ENCODE assay signal across 24 mouse cellular contexts in genomic region chr1:182052385-182052784, GRCm38 (mm10). TPM values are rescaled to one million over a fixed set of nuclear protein-coding genes. Genes with fewer than 3 reads are reported as not detected.
A peak's percentile ranks its signal among the peaks of the same experiment; 100 is the strongest.
DNase-seq lines count a peak whose midpoint lies in the region; ATAC-seq and TF ChIP-seq lines count a peak whose summit lies in the region.
"Had no signal": no experiment of that assay in that cellular context is flagged by ENCODE, and none has a peak within 500 bp of the region (broad histone marks: within the 10 kb centered on the region; RNA-seq: fewer than 3 reads in every experiment).

No protein-coding gene starts in this region.

- TF ChIP-seq CTCF in heart, adult 2 months (IDR thresholded peaks at IDR 0.05), result no peak

- no peak for TF ChIP-seq EP300 in heart, adult 2 months (IDR thresholded peaks at IDR 0.05; ENCODE audit: insufficient read depth, low read depth, low read length)

- H3K4me3 ChIP-seq in heart, embryonic 15.5 days, result no peak overlapping the region
- H3K4me3 ChIP-seq in heart, adult 2 months, result no peak overlapping the region
- no peak overlapping the region for H3K4me3 ChIP-seq in limb, embryonic 14.5 days (replicated peaks; ENCODE audit: low read length)
- H3K4me3 ChIP-seq in limb, embryonic 10.5 days, result no peak overlapping the region
- no peak overlapping the region for H3K4me3 ChIP-seq in embryonic facial prominence, embryonic 15.5 days (replicated peaks)
- no peak overlapping the region for H3K4me3 ChIP-seq in stomach, embryonic 16.5 days (replicated peaks; ENCODE audit: low read length)
- H3K4me3 ChIP-seq: embryonic facial prominence, embryonic 12.5 days; gastrocnemius, adult 2 months; hindbrain, embryonic 12.5 days; hindbrain, embryonic 15.5 days had no signal

- no peak for DNase-seq in heart, adult 2 months
- peak; percentile 20 for DNase-seq in limb, embryonic 14.5 days (ENCODE audit: low spot score)
- no peak for DNase-seq in limb, embryonic 10.5 days (ENCODE audit: low spot score)
- no peak for DNase-seq in right cerebral cortex, postnatal 25 days
- DNase-seq: adrenal gland, postnatal 10 days; adrenal gland, postnatal 36 days; B cell, adult 2 months; cerebellum, adult 18-20 months; cerebellum, adult 9-10 months; cerebellum, postnatal 14 days; forebrain, postnatal 0 days; gastrocnemius, adult 2 months; gastrocnemius, postnatal 14 days; heart, adult 11 months had no signal

- WGBS in heart, embryonic 15.5 days, result 55% methylated on average over 7 of the region's 7 CpGs
- 50% methylated on average over 7 of the region's 7 CpGs for WGBS in heart, adult 2 months
- WGBS in limb, embryonic 14.5 days, result 68% methylated on average over 7 of the region's 7 CpGs
- WGBS in limb, embryonic 10.5 days, result 85% methylated on average over 7 of the region's 7 CpGs
- WGBS in embryonic facial prominence, embryonic 15.5 days, result 57% methylated on average over 7 of the region's 7 CpGs
- WGBS in stomach, embryonic 16.5 days, result 58% methylated on average over 7 of the region's 7 CpGs

- H3K9ac ChIP-seq in heart, embryonic 15.5 days, result no peak overlapping the region
- no peak overlapping the region for H3K9ac ChIP-seq in heart, adult 2 months (ENCODE audit: low read depth, low read length)
- H3K9ac ChIP-seq in limb, embryonic 14.5 days (ENCODE audit: low read depth, low read length, severe bottlenecking), result no peak overlapping the region
- no peak overlapping the region for H3K9ac ChIP-seq in embryonic facial prominence, embryonic 15.5 days
- no peak overlapping the region for H3K9ac ChIP-seq in stomach, embryonic 16.5 days (ENCODE audit: low read length)
- H3K9ac ChIP-seq: embryonic facial prominence, embryonic 12.5 days; forebrain, postnatal 0 days; hindbrain, embryonic 12.5 days; hindbrain, embryonic 15.5 days had no signal

- H3K27ac ChIP-seq in heart, embryonic 15.5 days, result peak overlapping the region; percentile 17; the same call in 1 of the 2 replicates
- H3K27ac ChIP-seq in heart, adult 2 months, result no peak overlapping the region
- no peak overlapping the region for H3K27ac ChIP-seq in limb, embryonic 14.5 days (replicated peaks; ENCODE audit: low read depth, low read length)
- H3K27ac ChIP-seq in limb, embryonic 10.5 days, result no peak overlapping the region
- H3K27ac ChIP-seq in embryonic facial prominence, embryonic 15.5 days (replicated peaks), result peak overlapping the region; percentile 75
- 0 out of 2 replicates have a peak overlapping the region, but pooled peaks have one; percentile 37 for H3K27ac ChIP-seq in stomach, embryonic 16.5 days (ENCODE audit: low read length)
- H3K27ac ChIP-seq: hindbrain, embryonic 15.5 days had no signal

- no peak overlapping the region for H3K4me2 ChIP-seq in heart, embryonic 15.5 days
- H3K4me2 ChIP-seq in limb, embryonic 14.5 days (replicated peaks; ENCODE audit: low read depth, low read length, severe bottlenecking), result no peak overlapping the region
- no peak overlapping the region for H3K4me2 ChIP-seq in embryonic facial prominence, embryonic 15.5 days (replicated peaks)
- peak overlapping the region; percentile 7; the same call in 1 of the 2 replicates for H3K4me2 ChIP-seq in stomach, embryonic 16.5 days (ENCODE audit: low read depth, low read length)
- H3K4me2 ChIP-seq: embryonic facial prominence, embryonic 12.5 days; heart, embryonic 11.5 days; hindbrain, embryonic 12.5 days; hindbrain, embryonic 15.5 days had no signal

- no peaks in the 10 kb centered on the region for H3K9me3 ChIP-seq in heart, embryonic 15.5 days (replicated peaks)
- H3K9me3 ChIP-seq in limb, embryonic 14.5 days (ENCODE audit: control insufficient read depth, low read length), result no peaks in the 10 kb centered on the region
- no peaks in the 10 kb centered on the region for H3K9me3 ChIP-seq in limb, embryonic 10.5 days (replicated peaks)
- H3K9me3 ChIP-seq in embryonic facial prominence, embryonic 15.5 days (replicated peaks), result no peaks in the 10 kb centered on the region
- no peaks in the 10 kb centered on the region for H3K9me3 ChIP-seq in stomach, embryonic 16.5 days (replicated peaks; ENCODE audit: control insufficient read depth, low read length)
- H3K9me3 ChIP-seq: embryonic facial prominence, embryonic 12.5 days; G1E; hindbrain, embryonic 12.5 days; hindbrain, embryonic 15.5 days had no signal

- 0 out of 2 replicates have a peak, but pooled peaks have one; percentile 47 for ATAC-seq in heart, embryonic 15.5 days (replicated peaks; ENCODE audit: insufficient number of reproducible peaks, insufficient read depth, low FRiP score, low read depth)
- ATAC-seq in limb, embryonic 14.5 days (ENCODE audit: low FRiP score, low read depth), result peak; percentile 43; the same call in 1 of the 2 replicates
- ATAC-seq in embryonic facial prominence, embryonic 15.5 days (ENCODE audit: insufficient number of reproducible peaks, low FRiP score, low TSS enrichment, low read depth), result 0 out of 2 replicates have a peak, but pooled peaks have one; percentile 44
- ATAC-seq in stomach, embryonic 16.5 days (ENCODE audit: insufficient read depth, low FRiP score), result 0 out of 2 replicates have a peak, but pooled peaks have one; percentile 41
- ATAC-seq: Patski had no signal

- H3K79me2 ChIP-seq in heart, adult 2 months (replicated peaks; ENCODE audit: control insufficient read depth, insufficient read depth, low read length), result no peaks in the 10 kb centered on the region

- no peak for TF ChIP-seq POLR2A in heart, adult 2 months (IDR thresholded peaks at IDR 0.05; ENCODE audit: insufficient read depth, low read depth, low read length)
- TF ChIP-seq POLR2A in limb, embryonic 14.5 days (IDR thresholded peaks at IDR 0.05; ENCODE audit: borderline replicate concordance, extremely low read depth, insufficient read depth, insufficient read length), result no peak

- no peaks in the 10 kb centered on the region for H3K27me3 ChIP-seq in heart, embryonic 15.5 days
- H3K27me3 ChIP-seq in heart, adult 2 months (ENCODE audit: control insufficient read depth, insufficient read depth, low read length), result no peaks in the 10 kb centered on the region
- no peaks in the 10 kb centered on the region for H3K27me3 ChIP-seq in limb, embryonic 14.5 days (ENCODE audit: control insufficient read depth, insufficient read depth, low read length)
- no peaks in the 10 kb centered on the region for H3K27me3 ChIP-seq in limb, embryonic 10.5 days (ENCODE audit: low read depth, poor library complexity, severe bottlenecking)
- no peaks in the 10 kb centered on the region for H3K27me3 ChIP-seq in embryonic facial prominence, embryonic 15.5 days
- no peaks in the 10 kb centered on the region for H3K27me3 ChIP-seq in stomach, embryonic 16.5 days (ENCODE audit: control insufficient read depth, insufficient read depth, low read length)
- H3K27me3 ChIP-seq: CH12.LX; embryonic facial prominence, embryonic 12.5 days; hindbrain, embryonic 12.5 days; hindbrain, embryonic 15.5 days; Patski had no signal

- intact Hi-C loops in heart, adult 2 months (cut with DNase I), result no loop called here

- H3K36me3 ChIP-seq in heart, embryonic 15.5 days, result no peaks in the 10 kb centered on the region
- H3K36me3 ChIP-seq in heart, adult 2 months (ENCODE audit: control insufficient read depth, insufficient read depth, low read length), result no peaks in the 10 kb centered on the region
- no peaks in the 10 kb centered on the region for H3K36me3 ChIP-seq in limb, embryonic 14.5 days (ENCODE audit: control insufficient read depth, insufficient read depth, low read length)
- no peaks in the 10 kb centered on the region for H3K36me3 ChIP-seq in limb, embryonic 10.5 days
- no peaks in the 10 kb centered on the region for H3K36me3 ChIP-seq in embryonic facial prominence, embryonic 15.5 days
- H3K36me3 ChIP-seq in stomach, embryonic 16.5 days (ENCODE audit: control insufficient read depth, insufficient read depth, low read length), result no peaks in the 10 kb centered on the region
- H3K36me3 ChIP-seq: embryonic facial prominence, embryonic 12.5 days; G1E; hindbrain, embryonic 12.5 days; hindbrain, embryonic 15.5 days had no signal

- H3K4me1 ChIP-seq in heart, embryonic 15.5 days (replicated peaks), result peaks cover 21% of the 10 kb centered on the region
- peaks cover 1% of the 10 kb centered on the region; the same call in 1 of the 2 replicates for H3K4me1 ChIP-seq in heart, adult 2 months (ENCODE audit: control insufficient read depth, insufficient read depth, low read length)
- peaks cover 6% of the 10 kb centered on the region for H3K4me1 ChIP-seq in limb, embryonic 14.5 days (ENCODE audit: control insufficient read depth, insufficient read depth, low read length)
- H3K4me1 ChIP-seq in limb, embryonic 10.5 days, result peaks cover 17% of the 10 kb centered on the region
- H3K4me1 ChIP-seq in embryonic facial prominence, embryonic 15.5 days, result peaks cover 26% of the 10 kb centered on the region
- H3K4me1 ChIP-seq in stomach, embryonic 16.5 days (ENCODE audit: control insufficient read depth, insufficient read depth, low read length), result peaks cover 16% of the 10 kb centered on the region; the same call in 1 of the 2 replicates

RNA-seq across cellular contexts. Expression of gene Enah, which starts 32.6 kb away (rescaled TPM):
- polyA plus RNA-seq in heart, embryonic 15.5 days (2015; fragmentation: Nextera tagmentation; extraction: Ambion mirVana), result 16.8 and 18.6 TPM in 2 replicates
- 100 to 1,000 TPM; 101 to 124 TPM for total RNA-seq in heart, adult 2 months (2021)
- 28.3 and 39.7 TPM in 2 replicates for polyA plus RNA-seq in heart, adult 2 months (2012; rRNA removed)
- polyA plus RNA-seq in limb, embryonic 14.5 days (2012; rRNA removed), result 87.9 and 89.2 TPM in 2 replicates
- 29.3 and 30.7 TPM in 2 replicates for polyA plus RNA-seq in limb, embryonic 14.5 days (2014; fragmentation: Nextera tagmentation; extraction: Ambion mirVana)
- 23.0 and 23.6 TPM in 2 replicates for polyA plus RNA-seq in limb, embryonic 10.5 days (2016; fragmentation: Nextera tagmentation; extraction: Ambion mirVana)
- 23.3 and 25.6 TPM in 2 replicates for polyA plus RNA-seq in embryonic facial prominence, embryonic 15.5 days (2015; fragmentation: Nextera tagmentation; extraction: Ambion mirVana)
- 12.8 and 13.1 TPM in 2 replicates for polyA plus RNA-seq in stomach, embryonic 16.5 days (2015; fragmentation: Nextera tagmentation; extraction: Ambion mirVana)
- polyA plus RNA-seq: G1E had no signal

Comparison
In these comparisons a context has a peak if more than half of its experiments do, and no peak if none do; other contexts are left out.
1. H3K27ac ChIP-seq: peak in heart, embryonic 15.5 days (single experiment), embryonic facial prominence, embryonic 15.5 days (single experiment) and stomach, embryonic 16.5 days (single experiment); none in heart, adult 2 months (single experiment), limb, embryonic 14.5 days (single experiment) and limb, embryonic 10.5 days (single experiment).
2. Peak in every context shown above with its lines, with median percentiles within 50 percentile points of each other: ATAC-seq.